Mouse (Mus musculus) stomach, embryonic 16.5 days (tissue): Measurements from ENCODE around the gene Gm27029. TPM values are rescaled to one million over a fixed set of nuclear protein-coding genes. Genes with fewer than 3 reads are reported as not detected.
"Not testable (repeated sequence)": the region's sequence is repeated elsewhere in the genome, so short reads cannot be mapped to it uniquely, and the experiment has no call there.

Experiments used
- ATAC-seq: fragments of 200-750 bp; cut with Nextera tagmentation; 2 replicates; pipeline ENCODE4 v1.8.0; 2017; ENCODE audit warnings: moderate number of reproducible peaks, moderate TSS enrichment; ENCODE audit not compliant: insufficient read depth, low FRiP score
- H3K27ac ChIP-seq: fragments of 300-500 bp; sonication (generic); 2 replicates; pipeline ENCODE4 v1.5.1; 2014; ENCODE audit warnings: low read length
- H3K27me3 ChIP-seq: fragments of 300-500 bp; sonication (generic); 2 replicates; pipeline ENCODE4 v1.6.1; 2014; ENCODE audit warnings: low read length, control low read depth, mixed read lengths; ENCODE audit not compliant: control insufficient read depth, insufficient read depth
- H3K36me3 ChIP-seq: fragments of 300-500 bp; sonication (generic); 2 replicates; pipeline ENCODE4 v1.6.1; 2014; ENCODE audit warnings: low read length; ENCODE audit not compliant: control insufficient read depth, insufficient read depth
- H3K4me1 ChIP-seq: fragments of 300-500 bp; sonication (generic); 2 replicates; pipeline ENCODE4 v1.6.1; 2014; ENCODE audit warnings: low read length, control low read depth, mixed read lengths; ENCODE audit not compliant: control insufficient read depth, insufficient read depth
- H3K4me2 ChIP-seq: fragments of 300-500 bp; sonication (generic); 2 replicates; pipeline ENCODE4 v1.6.1; 2014; ENCODE audit warnings: low read depth, low read length, mixed read lengths
- H3K4me3 ChIP-seq: fragments of 300-500 bp; sonication (generic); replicated peaks from 2 replicates; pipeline ENCODE4 v1.5.1; 2014; ENCODE audit warnings: mild to moderate bottlenecking, low read length
- H3K9ac ChIP-seq: fragments of 300-500 bp; sonication (generic); 2 replicates; pipeline ENCODE4 v1.6.1; 2014; ENCODE audit warnings: low read length
- H3K9me3 ChIP-seq: fragments of 300-500 bp; sonication (generic); replicated peaks from 2 replicates; pipeline ENCODE4 v1.6.1; 2016; ENCODE audit warnings: low read length, control low read depth; ENCODE audit not compliant: control insufficient read depth
- WGBS: fragments of 180-500 bp; shearing (Covaris S2); extraction: QIAGEN DNeasy Blood & Tissue Kit; methylation state at CpG from one replicate; pipeline ENCODE4 v1.1.7; 2014; 5-methylcytosine and 5-hydroxymethylcytosine counted together
- polyA plus RNA-seq: library from polyadenylated mRNA; unstranded; fragments of >200 nt; fragmentation: Nextera tagmentation; extraction: Ambion mirVana; gene quantifications from 2 replicates; pipeline ENCODE4 v1.2.1, GENCODE M21; 2015

Gene Gm27029
- polyA plus RNA-seq, 1 experiment from 2014 or later = 10.8 TPM

DNA sequence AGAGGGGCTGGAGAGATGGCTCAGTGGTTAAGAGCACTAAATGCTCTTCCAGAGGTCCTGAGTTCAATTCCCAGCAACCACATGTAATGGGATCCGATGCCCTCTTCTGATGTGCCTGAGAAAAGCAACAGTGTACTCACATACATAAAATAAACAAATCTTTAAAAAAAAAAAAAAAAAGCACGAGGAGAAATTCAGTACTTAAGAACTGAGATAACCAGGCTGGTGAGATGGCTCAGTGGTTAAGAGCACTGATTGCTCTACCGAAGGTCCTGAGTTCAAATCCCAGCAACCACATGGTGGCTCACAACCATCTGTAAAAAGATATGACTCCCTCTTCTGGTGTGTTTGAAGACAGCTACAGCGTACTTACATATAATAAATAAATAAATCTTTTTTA lies 25.0 kb upstream of the Gm27029 start:
- H3K4me2 ChIP-seq, ATAC-seq, H3K9ac ChIP-seq, H3K27me3 ChIP-seq, H3K36me3 ChIP-seq, H3K27ac ChIP-seq, H3K4me3 ChIP-seq, H3K9me3 ChIP-seq: not testable (repeated sequence)
- WGBS = 77% methylated on average over 4 of the region's 4 CpGs
- peaks cover 11% of the 10 kb centered on the region for H3K4me1 ChIP-seq

GRCm38 (mm10) chr11:101448899-101449298 lies 24.3 kb upstream of the Gm27029 start:
- WGBS = 68% methylated on average over 4 of the region's 4 CpGs
- H3K9me3 ChIP-seq = no peaks in the 10 kb centered on the region
- H3K4me3 ChIP-seq = peak overlapping the region; percentile 54
- peak overlapping the region; percentile 78; the same call in 1 of the 2 replicates for H3K27ac ChIP-seq
- H3K4me1 ChIP-seq = peaks cover 15% of the 10 kb centered on the region
- H3K36me3 ChIP-seq = peaks cover 9% of the 10 kb centered on the region
- ATAC-seq = no peak
- peak overlapping the region; percentile 57 for H3K4me2 ChIP-seq
- no peaks in the 10 kb centered on the region for H3K27me3 ChIP-seq
- peak overlapping the region; percentile 68 for H3K9ac ChIP-seq

DNA sequence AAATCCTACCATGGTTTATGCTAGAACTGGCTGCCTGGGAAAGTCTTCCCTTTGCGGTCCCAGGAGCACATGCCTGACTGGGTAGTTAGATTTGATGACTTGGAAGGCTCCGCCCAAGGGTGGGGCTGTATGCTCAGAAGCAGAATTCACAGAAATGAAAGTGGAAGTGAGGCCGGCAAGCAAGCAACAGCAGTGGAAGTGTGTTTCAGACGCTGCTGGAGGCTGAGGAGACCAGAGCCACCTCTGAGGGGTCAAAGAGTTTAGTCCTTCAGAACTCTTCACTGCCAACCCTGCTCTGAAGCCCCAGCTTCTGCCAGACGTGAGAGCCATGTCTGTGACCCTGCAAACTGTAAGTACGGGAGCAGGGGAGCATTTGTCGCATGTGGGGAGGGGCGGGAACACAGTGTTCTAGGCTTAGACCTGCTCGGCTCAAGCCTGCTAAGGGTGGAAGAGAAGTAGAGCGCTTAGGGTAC lies 23.7 kb upstream of the Gm27029 start, which contains the start of gene Ifi35:
Gene Ifi35 (plus strand): TSS at position 134 of the 473 bp plus-strand sequence.
- H3K4me1 ChIP-seq = peaks cover 21% of the 10 kb centered on the region
- no peaks in the 10 kb centered on the region for H3K9me3 ChIP-seq
- peak within 1 kb of the TSS; percentile 57 for H3K4me2 ChIP-seq
- H3K9ac ChIP-seq = peak within 1 kb of the TSS; percentile 68
- H3K4me3 ChIP-seq = peak within 1 kb of the TSS; percentile 54
- 11% methylated on average over 10 of the region's 10 CpGs for WGBS
- H3K27me3 ChIP-seq = no peaks in the 10 kb centered on the region
- peaks cover 15% of the 10 kb centered on the region for H3K36me3 ChIP-seq
- peak; percentile 87 for ATAC-seq
- peak within 1 kb of the TSS; percentile 78 for H3K27ac ChIP-seq

DNA sequence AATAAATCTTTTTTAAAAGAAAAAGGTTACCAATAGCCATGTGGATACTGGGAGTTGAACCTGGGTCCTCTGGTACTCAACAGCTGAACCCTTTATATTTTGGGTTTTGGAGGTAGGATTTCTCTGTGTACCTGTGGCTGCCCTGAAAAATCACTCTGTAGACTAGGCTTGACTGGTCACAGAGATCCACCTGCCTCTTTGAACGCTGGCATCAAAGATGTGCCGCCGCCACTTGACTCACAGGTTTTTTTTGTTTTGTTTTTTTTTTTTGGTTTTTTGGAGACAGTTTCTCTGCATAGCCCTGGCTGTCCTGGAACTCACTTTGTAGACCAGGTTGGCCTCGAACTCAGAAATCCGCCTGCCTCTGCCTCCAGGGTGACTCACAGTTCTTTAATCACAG lies 23.2 kb upstream of the Gm27029 start:
- Histone ChIP-seq H3K27me3 (no peaks in the 10 kb centered on the region), H3K4me3 (0 out of 2 replicates have a peak overlapping the region, but pooled peaks have one; percentile 54), H3K36me3 (peaks cover 16% of the 10 kb centered on the region), H3K9me3 (no peaks in the 10 kb centered on the region), H3K27ac (peak overlapping the region; percentile 78; the same call in 1 of the 2 replicates), H3K9ac (no peak overlapping the region; the same call in 1 of the 2 replicates), H3K4me2 (no peak overlapping the region), H3K4me1 (peaks cover 25% of the 10 kb centered on the region)
- WGBS = 85% methylated on average over 5 of the region's 5 CpGs
- ATAC-seq = no peak

GRCm38 (mm10) chr11:101446860-101447259 lies 22.3 kb upstream of the Gm27029 start:
- H3K4me2 ChIP-seq, H3K9me3 ChIP-seq, H3K9ac ChIP-seq, H3K4me3 ChIP-seq, H3K27me3 ChIP-seq, H3K27ac ChIP-seq, ATAC-seq: not testable (repeated sequence)
- H3K4me1 ChIP-seq = peaks cover 22% of the 10 kb centered on the region
- 89% methylated on average over 8 of the region's 8 CpGs for WGBS
- H3K36me3 ChIP-seq = peaks cover 16% of the 10 kb centered on the region

DNA sequence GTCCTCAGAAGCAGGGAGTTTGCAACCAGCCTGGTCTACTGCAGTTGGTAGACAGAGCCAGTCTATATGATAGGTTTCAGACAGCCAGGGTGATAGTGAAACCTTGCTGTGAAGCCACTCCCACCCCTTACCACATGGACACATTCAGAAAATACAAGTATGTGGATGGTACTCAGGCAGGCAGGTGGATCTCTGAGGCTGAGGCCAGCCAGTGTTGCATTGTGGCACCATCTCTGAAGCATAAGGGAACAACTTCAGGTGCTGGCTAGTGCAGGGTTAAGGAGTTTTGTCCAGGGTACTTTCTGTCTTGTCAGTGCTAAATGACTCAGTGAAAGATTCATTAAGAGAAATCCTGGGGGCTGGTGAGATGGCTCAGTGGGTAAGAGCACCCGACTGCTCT lies 21.7 kb upstream of the Gm27029 start:
- peaks cover 22% of the 10 kb centered on the region for H3K4me1 ChIP-seq
- H3K36me3 ChIP-seq = peaks cover 16% of the 10 kb centered on the region
- ATAC-seq = no peak
- no peaks in the 10 kb centered on the region for H3K27me3 ChIP-seq
- no peaks in the 10 kb centered on the region for H3K9me3 ChIP-seq
- H3K9ac ChIP-seq = no peak overlapping the region
- no peak overlapping the region for H3K4me2 ChIP-seq
- WGBS = 78% methylated on average over 1 of the region's 1 CpGs
- H3K4me3 ChIP-seq = no peak overlapping the region
- no peak overlapping the region for H3K27ac ChIP-seq

DNA sequence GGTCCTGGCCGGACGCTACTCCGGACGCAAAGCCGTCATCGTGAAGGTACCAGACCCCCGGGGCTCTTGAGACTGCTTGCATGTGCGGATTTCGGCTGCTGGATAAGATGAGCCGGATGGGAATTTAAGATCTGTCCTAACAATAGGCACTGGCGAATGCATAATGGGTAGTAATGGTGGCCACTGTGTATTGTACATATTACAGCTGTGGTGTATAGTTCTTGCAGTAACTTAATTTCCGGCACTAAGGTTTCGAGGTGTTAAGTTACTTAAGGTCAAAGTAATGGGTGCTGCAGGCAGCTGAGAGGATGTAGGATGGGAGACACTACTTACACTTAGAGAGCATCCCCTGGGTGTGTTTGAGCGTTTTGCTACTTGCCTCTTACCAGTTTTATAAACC lies 18.2 kb upstream of the Gm27029 start:
- ATAC-seq = no peak
- Histone ChIP-seq H3K36me3 (peaks cover 16% of the 10 kb centered on the region), H3K9me3 (no peaks in the 10 kb centered on the region), H3K27ac (peak overlapping the region; percentile 89), H3K9ac (peak overlapping the region; percentile 93), H3K4me1 (peaks cover 19% of the 10 kb centered on the region), H3K27me3 (no peaks in the 10 kb centered on the region), H3K4me2 (peak overlapping the region; percentile 72), H3K4me3 (peak overlapping the region; percentile 86)
- WGBS = under 1% methylated on average over 14 of the region's 14 CpGs

- peak within 1 kb of the TSS; percentile 86 for H3K4me3 ChIP-seq
- ATAC-seq = peak; percentile 99
- H3K27ac ChIP-seq = peak within 1 kb of the TSS; percentile 89
- under 1% methylated on average over 42 of the region's 42 CpGs for WGBS
- no peaks in the 10 kb centered on the region for H3K9me3 ChIP-seq
- peaks cover 16% of the 10 kb centered on the region for H3K36me3 ChIP-seq
- H3K9ac ChIP-seq = peak within 1 kb of the TSS; percentile 93
- H3K27me3 ChIP-seq = no peaks in the 10 kb centered on the region
- H3K4me1 ChIP-seq = peaks cover 19% of the 10 kb centered on the region
- H3K4me2 ChIP-seq = peak within 1 kb of the TSS; percentile 72
Measured at GRCm38 (mm10) chr11:101442127-101442693, 17.6 kb upstream of the Gm27029 start, which contains the start of gene Rpl27. Gene Rpl27, plus strand, starts transcription at chr11:101442298.

- H3K4me1 ChIP-seq = peaks cover 19% of the 10 kb centered on the region
- H3K9ac ChIP-seq = peak overlapping the region; percentile 60; the same call in 1 of the 2 replicates
- peaks cover 16% of the 10 kb centered on the region for H3K36me3 ChIP-seq
- peak overlapping the region; percentile 54 for H3K4me2 ChIP-seq
- not testable (repeated sequence) for H3K27ac ChIP-seq, H3K27me3 ChIP-seq, H3K9me3 ChIP-seq, ATAC-seq
- WGBS = 33% methylated on average over 15 of the region's 15 CpGs
- H3K4me3 ChIP-seq = peak overlapping the region; percentile 86
Measured at GRCm38 (mm10) chr11:101441450-101442126, 17.0 kb upstream of the Gm27029 start.
